Mouse (Mus musculus) heart, adult 2 months (tissue): Measurements from ENCODE around the gene Dop1b. TPM values are rescaled to one million over a fixed set of nuclear protein-coding genes. Genes with fewer than 3 reads are reported as not detected.

ENCODE experiments used
- DNase-seq, 2 experiments: peaks; one replicate each; pipeline ENCODE4 v3.0.0; 2021
- H3K27ac ChIP-seq: fragments of 200-600 bp; 2 replicates; pipeline ENCODE4 v1.8.1; 2022
- H3K27me3 ChIP-seq: fragments of 200-500 bp; 2 replicates; pipeline ENCODE4 v1.6.1; 2012; ENCODE audit warnings: mild to moderate bottlenecking, low read length, inconsistent platforms, mixed read lengths; ENCODE audit not compliant: control insufficient read depth, insufficient read depth
- H3K36me3 ChIP-seq: fragments of 200-500 bp; 2 replicates; pipeline ENCODE4 v1.6.1; 2012; ENCODE audit warnings: low read length, inconsistent platforms; ENCODE audit not compliant: control insufficient read depth, insufficient read depth
- H3K4me1 ChIP-seq: fragments of 200-500 bp; 2 replicates; pipeline ENCODE4 v1.6.1; 2011; ENCODE audit warnings: low read length; ENCODE audit not compliant: control insufficient read depth, insufficient read depth
- H3K4me3 ChIP-seq: fragments of 200-600 bp; 2 replicates; pipeline ENCODE4 v1.8.1; 2022
- H3K79me2 ChIP-seq: fragments of 200-500 bp; replicated peaks from 2 replicates; pipeline ENCODE4 v1.6.1; 2012; ENCODE audit warnings: mild to moderate bottlenecking, inconsistent platforms, low read length, moderate library complexity, mixed read lengths; ENCODE audit not compliant: control insufficient read depth, insufficient read depth
- H3K9ac ChIP-seq: fragments of 200-500 bp; 2 replicates; pipeline ENCODE4 v1.6.1; 2012; ENCODE audit warnings: low read depth, mild to moderate bottlenecking, control low read depth, inconsistent platforms, low read length, mixed read lengths
- CTCF ChIP-seq: fragments of 200-600 bp; IDR thresholded peaks from 2 replicates; pipeline ENCODE4 v1.8.1; 2022; ENCODE audit warnings: antibody characterized with exemption, mild to moderate bottlenecking, moderate library complexity
- EP300 ChIP-seq: fragments of 200-500 bp; IDR thresholded peaks from 2 replicates; pipeline ENCODE4 v1.6.1; 2011; ENCODE audit warnings: low read depth, low read length, control low read depth; ENCODE audit not compliant: insufficient read depth
- POLR2A ChIP-seq: fragments of 200-500 bp; IDR thresholded peaks from 2 replicates; pipeline ENCODE4 v1.6.1; 2011; ENCODE audit warnings: mild to moderate bottlenecking, low read depth, low read length, control low read depth; ENCODE audit not compliant: insufficient read depth
- WGBS: fragments of 180-500 bp; shearing (Covaris S2); methylation state at CpG from one replicate; pipeline ENCODE4 v1.1.7; 2018; 5-methylcytosine and 5-hydroxymethylcytosine counted together
- intact Hi-C: fragments of 180-260 bp; cut with DNase I; formaldehyde crosslinking; loops from one replicate; pipeline ENCODE4 v1.15.1; 2025
- polyA plus RNA-seq: library from polyadenylated mRNA; depleted of rRNA; stranded (reverse); fragments of >200 nt; gene quantifications from 2 replicates; pipeline ENCODE4 v1.2.3, GENCODE M21; 2012
- total RNA-seq, 2 experiments: library from RNA; stranded (reverse); gene quantifications; 2 replicates each; pipeline ENCODE4 v1.2.3; 2021

Gene Dop1b
- total and polyA plus RNA-seq, 3 experiments = 15.5 to 17.6 (median 15.7) TPM

- Histone ChIP-seq H3K9ac (no peak overlapping the region), H3K27ac (no peak overlapping the region), H3K27me3 (no peaks in the 10 kb centered on the region), H3K4me1 (no peaks in the 10 kb centered on the region), H3K4me3 (no peak overlapping the region), H3K36me3 (no peaks in the 10 kb centered on the region), H3K79me2 (no peaks in the 10 kb centered on the region)
- no peak for TF ChIP-seq POLR2A
- no peak for TF ChIP-seq CTCF
- no peak for TF ChIP-seq EP300
- DNase-seq = no peak
- 93% methylated on average over 7 of the region's 7 CpGs for WGBS
- intact Hi-C loops = no loop called here
Measured at GRCm38 (mm10) chr16:93707116-93707515, 4.6 kb upstream of the Dop1b start.

- no peak overlapping the region for H3K4me3 ChIP-seq
- TF ChIP-seq EP300 (no peak), CTCF (no peak), POLR2A (no peak)
- WGBS = 88% methylated on average over 1 of the region's 1 CpGs
- no peak overlapping the region for H3K27ac ChIP-seq
- no peaks in the 10 kb centered on the region for H3K36me3 ChIP-seq
- peaks cover 5% of the 10 kb centered on the region for H3K4me1 ChIP-seq
- no peaks in the 10 kb centered on the region for H3K27me3 ChIP-seq
- H3K79me2 ChIP-seq = no peaks in the 10 kb centered on the region
- DNase-seq = no peak
- intact Hi-C loops = no loop called here
- H3K9ac ChIP-seq = no peak overlapping the region
Measured at GRCm38 (mm10) chr16:93709217-93709616, 2.5 kb upstream of the Dop1b start.

- Histone ChIP-seq H3K4me3 (peak overlapping the region; percentile 46), H3K9ac (peak overlapping the region; percentile 44), H3K36me3 (no peaks in the 10 kb centered on the region), H3K79me2 (no peaks in the 10 kb centered on the region), H3K4me1 (peaks cover 5% of the 10 kb centered on the region), H3K27ac (peak overlapping the region; percentile 70), H3K27me3 (no peaks in the 10 kb centered on the region)
- 0 out of 2 replicates have a peak, but pooled peaks have one; percentile 29 for TF ChIP-seq EP300
- TF ChIP-seq POLR2A = no peak; the same call in 1 of the 2 replicates
- TF ChIP-seq CTCF = peak; percentile 88
- WGBS = 1% methylated on average over 11 of the region's 11 CpGs
- peak; percentile 81 for DNase-seq
- intact Hi-C loops = loop anchor here (1.0 to 10.0 kb wide), 3 partner anchors 28 to 174 kb away; partner anchors contain the start of genes Cbr3, Chaf1b and Morc3
Measured at GRCm38 (mm10) chr16:93710924-93711323, 780 bp upstream of the Dop1b start.

GRCm38 (mm10) chr16:93712189-93712885 lies 633 bp downstream of the Dop1b start:
- no peak for DNase-seq
- intact Hi-C loops = loop anchor here (10.0 kb wide), 2 partner anchors 122 to 172 kb away; partner anchors contain the start of genes Chaf1b and Morc3
- TF ChIP-seq POLR2A (no peak), CTCF (no peak), EP300 (no peak)
- H3K27me3 ChIP-seq = no peaks in the 10 kb centered on the region
- H3K36me3 ChIP-seq = no peaks in the 10 kb centered on the region
- peak overlapping the region; percentile 95 for H3K9ac ChIP-seq
- WGBS = 12% methylated on average over 31 of the region's 31 CpGs
- peaks cover 8% of the 10 kb centered on the region for H3K4me1 ChIP-seq
- no peaks in the 10 kb centered on the region for H3K79me2 ChIP-seq
- peak overlapping the region; percentile 99 for H3K4me3 ChIP-seq
- H3K27ac ChIP-seq = peak overlapping the region; percentile 79

GRCm38 (mm10) chr16:93712966-93713365 lies 1.3 kb downstream of the Dop1b start:
- intact Hi-C loops = loop anchor here (10.0 kb wide), 2 partner anchors 122 to 172 kb away; partner anchors contain the start of genes Chaf1b and Morc3

GRCm38 (mm10) chr16:93714426-93714825 lies 2.7 kb downstream of the Dop1b start:
- Histone ChIP-seq H3K36me3 (no peaks in the 10 kb centered on the region), H3K4me3 (no peak overlapping the region), H3K4me1 (peaks cover 11% of the 10 kb centered on the region), H3K9ac (no peak overlapping the region), H3K27me3 (no peaks in the 10 kb centered on the region), H3K79me2 (no peaks in the 10 kb centered on the region), H3K27ac (no peak overlapping the region)
- WGBS = 56% methylated on average over 5 of the region's 5 CpGs
- DNase-seq = no peak
- intact Hi-C loops = loop anchor here (10.0 kb wide), 2 partner anchors 120 to 170 kb away; partner anchors contain the start of genes Chaf1b and Morc3
- TF ChIP-seq POLR2A (no peak), CTCF (no peak), EP300 (no peak)

More at GRCm38 (mm10) chr16:93712966-93713365, 1.3 kb downstream of the Dop1b start:
- H3K9ac ChIP-seq = no peak overlapping the region; the same call in 1 of the 2 replicates
- no peak for DNase-seq
- H3K4me3 ChIP-seq = no peak overlapping the region
- H3K27ac ChIP-seq = no peak overlapping the region
- no peaks in the 10 kb centered on the region for H3K79me2 ChIP-seq
- H3K27me3 ChIP-seq = no peaks in the 10 kb centered on the region
- 88% methylated on average over 7 of the region's 7 CpGs for WGBS
- H3K4me1 ChIP-seq = peaks cover 11% of the 10 kb centered on the region
- no peaks in the 10 kb centered on the region for H3K36me3 ChIP-seq
- TF ChIP-seq EP300 (no peak), CTCF (no peak)
